Mouse (Mus musculus) embryonic fibroblast, embryonic 13.5 days (primary cell): ENCODE measurements around the gene Trim33. TPM values are rescaled to one million over a fixed set of nuclear protein-coding genes. Genes with fewer than 3 reads are reported as not detected.

Experiments used
- H3K27ac ChIP-seq: 2 replicates; pipeline ENCODE4 v1.5.1; 2012; ENCODE audit warnings: low read length, control low read depth, inconsistent platforms; ENCODE audit not compliant: insufficient read depth
- H3K4me1 ChIP-seq: 2 replicates; pipeline ENCODE4 v1.6.1; 2011; ENCODE audit warnings: low read length; ENCODE audit not compliant: control insufficient read depth, insufficient read depth
- H3K4me3 ChIP-seq: 2 replicates; pipeline ENCODE4 v1.5.1; 2011; ENCODE audit warnings: mild to moderate bottlenecking, control low read depth, low read length; ENCODE audit not compliant: insufficient read depth
- CTCF ChIP-seq: IDR thresholded peaks from 2 replicates; pipeline ENCODE4 v1.5.1; 2011; ENCODE audit warnings: mild to moderate bottlenecking, control low read depth, low read length, moderate library complexity, borderline replicate concordance; ENCODE audit not compliant: insufficient read depth
- POLR2A ChIP-seq: IDR thresholded peaks from 2 replicates; pipeline ENCODE4 v1.6.1; 2011; ENCODE audit warnings: low read depth, mild to moderate bottlenecking, control low read depth, low read length, moderate library complexity
- polyA plus RNA-seq: library from polyadenylated mRNA; stranded (reverse); fragments of >200 nt; gene quantifications from 2 replicates; pipeline ENCODE4 v1.2.4, GENCODE M21; 2011; ENCODE audit warnings: low read depth; ENCODE audit not compliant: missing spikeins, insufficient read length

Gene Trim33
- polyA plus RNA-seq, 1 experiment, result 47.5 TPM

DNA sequence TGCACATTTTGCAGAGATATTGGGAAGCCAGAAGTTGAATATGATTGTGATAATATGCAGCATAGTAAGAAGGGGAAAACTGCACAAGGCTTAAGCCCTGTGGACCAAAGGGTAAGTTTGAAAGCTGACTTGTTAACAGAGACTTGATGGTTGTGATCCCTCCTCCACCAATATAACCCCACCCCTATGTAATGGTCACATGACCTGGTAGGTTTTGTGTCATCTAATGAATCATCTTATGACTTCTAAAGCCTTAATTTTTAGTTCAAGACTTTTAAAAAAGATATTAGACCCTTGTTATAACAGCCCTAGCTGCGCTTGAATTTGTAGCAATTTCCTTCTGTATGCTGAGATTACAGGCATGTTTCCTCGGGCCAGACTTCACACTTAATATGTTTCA lies 67.6 kb downstream of the Trim33 start:
- no peak for TF ChIP-seq CTCF
- no peak for TF ChIP-seq POLR2A
- no peak overlapping the region for H3K4me3 ChIP-seq
- no peaks in the 10 kb centered on the region for H3K4me1 ChIP-seq
- H3K27ac ChIP-seq, result no peak overlapping the region

DNA sequence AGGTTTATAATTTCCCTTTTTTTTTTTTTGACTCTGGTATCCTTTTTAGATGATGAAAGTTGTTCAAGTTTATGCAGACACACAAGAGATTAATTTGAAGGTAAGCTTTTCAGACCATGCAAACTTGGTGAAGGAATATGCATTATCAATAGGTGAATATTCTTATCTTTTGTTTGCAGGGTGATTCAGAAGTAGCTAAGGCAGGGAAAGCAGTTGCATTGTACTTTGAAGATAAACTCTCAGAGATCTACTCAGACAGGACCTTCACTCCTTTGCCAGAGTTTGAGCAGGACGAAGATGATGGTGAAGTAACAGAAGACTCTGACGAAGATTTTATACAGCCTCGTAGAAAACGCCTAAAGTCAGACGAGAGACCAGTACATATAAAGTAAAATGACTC lies 74.4 kb downstream of the Trim33 start:
- no peak for TF ChIP-seq CTCF
- TF ChIP-seq POLR2A, result no peak
- no peaks in the 10 kb centered on the region for H3K4me1 ChIP-seq
- no peak overlapping the region for H3K4me3 ChIP-seq
- no peak overlapping the region for H3K27ac ChIP-seq

DNA sequence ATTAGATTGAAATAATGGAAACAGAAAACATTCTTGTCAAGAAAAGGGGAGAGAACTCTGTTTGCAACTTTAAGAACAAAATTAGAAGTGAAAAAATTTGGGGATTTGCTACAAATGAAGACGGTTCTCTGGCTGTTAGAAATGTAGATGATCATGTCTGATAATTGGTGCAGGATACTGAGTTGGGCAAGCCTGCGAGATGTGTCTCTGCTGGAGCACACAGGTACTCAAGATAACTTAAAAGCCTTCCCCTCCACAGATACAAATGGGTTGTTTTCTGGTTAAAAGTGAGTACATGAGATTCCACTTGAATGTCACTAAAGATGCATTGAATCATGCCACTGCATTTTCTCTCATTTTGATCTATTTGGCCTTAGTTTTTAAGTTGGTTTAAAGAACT lies 74.9 kb downstream of the Trim33 start:
- Histone ChIP-seq H3K4me1 (no peaks in the 10 kb centered on the region), H3K27ac (no peak overlapping the region), H3K4me3 (no peak overlapping the region)
- TF ChIP-seq CTCF (no peak), POLR2A (no peak)

DNA sequence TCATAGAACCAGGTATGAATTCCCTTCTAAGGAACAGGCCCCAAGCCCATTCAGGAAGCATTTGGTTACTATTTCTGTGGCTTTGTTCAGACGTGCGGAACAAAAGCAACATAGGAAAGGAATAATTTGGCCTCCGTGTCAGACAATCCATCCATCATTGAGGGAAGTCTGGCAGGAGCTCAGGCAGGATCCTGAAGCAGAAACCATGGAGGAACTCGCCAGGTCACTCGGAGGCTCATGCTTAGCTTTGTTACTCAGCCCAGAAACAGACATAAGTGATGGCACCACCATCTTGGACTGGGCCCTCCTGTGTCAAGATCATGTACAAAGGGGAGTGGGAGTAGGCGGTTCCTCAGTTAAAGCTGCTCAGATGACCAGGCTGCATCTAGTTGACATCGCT lies 82.1 kb downstream of the Trim33 start:
- TF ChIP-seq CTCF (no peak), POLR2A (no peak)
- Histone ChIP-seq H3K27ac (no peak overlapping the region), H3K4me1 (no peaks in the 10 kb centered on the region), H3K4me3 (no peak overlapping the region)

DNA sequence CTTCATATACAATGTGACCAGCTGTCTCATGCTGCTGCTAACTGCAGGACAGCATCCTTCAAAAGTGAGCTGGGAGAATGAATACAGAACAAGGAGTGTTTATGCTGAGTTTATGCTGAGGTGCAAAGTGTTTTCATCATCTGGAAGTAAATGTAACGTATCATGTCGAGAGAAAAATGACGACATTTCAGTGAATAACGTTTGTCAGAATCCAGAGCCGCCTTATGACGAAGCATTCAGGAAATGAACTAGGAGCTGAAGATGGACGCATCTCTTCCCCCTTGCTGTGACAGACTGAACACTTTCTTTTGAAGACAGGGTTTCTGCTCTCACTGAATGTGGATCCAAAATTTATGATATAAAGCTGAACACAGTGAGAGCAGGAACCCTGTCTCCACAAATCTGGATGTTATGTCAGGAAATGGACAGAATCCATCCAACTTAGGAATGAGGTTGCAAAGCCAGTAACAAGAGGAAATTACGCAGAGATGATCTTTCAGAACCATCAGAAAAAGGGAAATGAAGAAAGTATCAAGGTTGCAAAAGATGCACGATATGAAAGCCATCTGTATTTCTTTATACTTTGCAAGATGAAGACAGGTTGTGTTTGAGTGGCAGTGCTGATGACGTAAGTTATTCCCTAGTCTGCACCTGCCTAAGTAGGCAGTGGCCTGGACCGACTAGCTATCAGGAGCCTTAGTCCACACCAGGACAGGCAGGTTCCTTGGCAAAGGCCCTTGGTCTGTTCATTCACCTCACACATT lies 85.3 kb downstream of the Trim33 start:
- peaks cover 3% of the 10 kb centered on the region; the same call in 1 of the 2 replicates for H3K4me1 ChIP-seq
- no peak overlapping the region for H3K27ac ChIP-seq
- no peak for TF ChIP-seq POLR2A
- no peak for TF ChIP-seq CTCF
- H3K4me3 ChIP-seq, result no peak overlapping the region

DNA sequence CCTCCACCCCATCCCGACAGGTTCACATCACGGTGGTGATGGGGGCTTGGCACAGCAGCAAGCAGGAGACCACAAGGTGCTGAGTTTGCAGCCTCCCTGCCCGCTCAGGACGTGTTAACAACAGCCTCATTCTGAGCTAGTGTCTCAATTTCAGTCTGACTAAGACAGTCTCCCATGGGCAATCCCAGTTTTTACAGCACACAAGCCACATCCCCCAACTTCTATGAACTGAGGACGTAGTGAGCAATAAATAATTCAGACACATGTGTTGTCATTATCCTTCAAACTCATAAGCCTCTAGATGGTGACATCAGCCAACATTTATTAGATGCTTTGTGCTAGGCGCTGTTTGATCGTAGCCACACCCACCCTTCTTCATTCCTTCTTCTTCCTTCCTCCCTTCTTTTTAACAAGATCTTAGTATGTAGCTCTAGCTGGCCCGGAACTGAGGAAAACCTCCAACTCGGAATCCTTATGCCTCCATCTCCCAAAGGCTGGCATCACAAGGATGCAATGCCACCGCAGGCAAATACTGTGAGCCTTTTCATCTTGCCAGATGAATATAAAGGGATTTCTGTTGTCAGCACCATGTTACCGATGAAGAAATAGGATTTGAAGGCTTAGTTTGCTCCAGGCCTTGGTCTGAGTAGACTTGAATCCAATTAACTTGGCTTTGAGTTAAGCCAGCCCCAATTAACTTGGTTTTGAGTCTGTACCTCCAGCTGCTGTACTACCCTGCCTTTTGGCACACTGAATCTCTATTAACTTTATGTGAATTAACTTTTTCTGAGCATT lies 88.3 kb downstream of the Trim33 start:
- no peak overlapping the region for H3K27ac ChIP-seq
- peaks cover 3% of the 10 kb centered on the region; the same call in 1 of the 2 replicates for H3K4me1 ChIP-seq
- H3K4me3 ChIP-seq, result no peak overlapping the region
- no peak for TF ChIP-seq CTCF
- no peak for TF ChIP-seq POLR2A

DNA sequence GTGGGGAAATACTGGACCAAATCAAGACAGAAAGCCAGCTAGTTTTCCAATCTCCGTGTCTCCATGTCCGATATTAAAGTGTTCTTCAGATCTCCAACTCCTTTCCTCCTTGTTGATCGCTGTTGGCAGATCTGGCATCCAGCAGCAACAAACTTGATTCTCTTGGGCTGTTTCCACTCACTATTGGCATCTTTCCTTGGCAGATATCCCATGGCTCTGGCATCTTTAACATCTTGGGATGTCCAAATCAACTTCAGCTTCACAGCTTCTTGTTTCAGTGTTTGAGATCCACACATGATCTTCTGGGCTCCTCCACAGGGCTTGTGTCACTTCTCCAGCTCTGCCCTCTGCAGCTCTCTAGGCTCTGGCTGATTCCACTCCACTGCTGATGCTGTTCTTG lies 89.6 kb downstream of the Trim33 start:
- TF ChIP-seq POLR2A (no peak), CTCF (no peak)
- H3K4me3 ChIP-seq, result no peak overlapping the region
- H3K4me1 ChIP-seq, result peaks cover 3% of the 10 kb centered on the region; the same call in 1 of the 2 replicates
- no peak overlapping the region for H3K27ac ChIP-seq

DNA sequence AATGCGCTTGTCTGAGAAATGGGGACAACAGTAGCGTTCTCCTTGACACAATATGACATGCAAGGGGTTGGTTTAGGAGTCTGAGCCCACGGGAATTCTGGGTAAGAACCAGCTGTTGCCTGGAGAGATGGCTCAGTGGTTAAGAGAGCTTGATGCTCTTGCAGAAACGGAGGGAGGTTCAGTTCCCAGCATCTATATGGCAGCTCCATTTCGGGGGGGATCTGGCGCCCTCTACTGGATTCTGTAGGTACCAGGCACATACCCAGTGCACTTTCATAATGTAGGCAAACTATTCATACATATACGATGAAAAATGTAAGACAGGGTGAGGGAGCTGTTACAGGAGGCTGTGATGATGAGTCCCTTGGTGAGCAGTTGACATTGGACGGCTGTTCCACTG lies 94.9 kb downstream of the Trim33 start:
- Histone ChIP-seq H3K4me3 (no peak overlapping the region), H3K4me1 (no peaks in the 10 kb centered on the region), H3K27ac (no peak overlapping the region)
- no peak for TF ChIP-seq POLR2A
- 0 out of 2 replicates have a peak, but pooled peaks have one; percentile 4 for TF ChIP-seq CTCF

DNA sequence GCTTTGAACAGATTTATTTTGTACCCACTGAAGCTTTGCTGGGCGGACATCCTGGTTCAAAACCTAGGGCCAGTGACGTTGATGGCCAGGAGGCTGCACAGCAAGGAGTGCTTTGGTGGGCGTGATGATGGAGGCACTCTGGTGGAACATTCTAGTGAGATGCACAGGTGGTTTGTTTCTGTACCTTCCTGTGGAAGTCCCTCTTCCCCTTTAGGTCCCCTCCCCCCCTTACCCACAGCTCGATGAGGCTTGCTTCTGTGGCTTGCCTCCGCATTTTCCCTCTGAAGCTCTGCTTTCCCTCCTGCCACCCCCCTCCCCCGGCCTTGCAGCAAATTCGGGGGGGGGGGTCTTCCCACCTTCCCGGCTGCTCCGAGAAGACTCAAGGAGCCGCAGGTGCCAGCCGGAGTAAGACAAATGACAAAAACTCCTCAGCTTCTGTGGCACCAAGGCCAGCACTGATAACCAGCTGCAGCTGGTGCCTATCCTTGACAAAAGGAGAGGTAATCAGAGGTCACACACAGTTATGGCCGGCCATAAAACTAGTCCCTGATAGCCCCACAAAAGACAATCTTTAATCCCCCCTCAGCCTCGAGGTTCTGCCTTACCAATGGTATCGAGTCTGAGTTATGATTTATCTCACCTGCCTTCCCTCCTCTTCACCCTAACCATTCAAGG lies 96.2 kb downstream of the Trim33 start:
- TF ChIP-seq POLR2A (no peak), CTCF (no peak)

DNA sequence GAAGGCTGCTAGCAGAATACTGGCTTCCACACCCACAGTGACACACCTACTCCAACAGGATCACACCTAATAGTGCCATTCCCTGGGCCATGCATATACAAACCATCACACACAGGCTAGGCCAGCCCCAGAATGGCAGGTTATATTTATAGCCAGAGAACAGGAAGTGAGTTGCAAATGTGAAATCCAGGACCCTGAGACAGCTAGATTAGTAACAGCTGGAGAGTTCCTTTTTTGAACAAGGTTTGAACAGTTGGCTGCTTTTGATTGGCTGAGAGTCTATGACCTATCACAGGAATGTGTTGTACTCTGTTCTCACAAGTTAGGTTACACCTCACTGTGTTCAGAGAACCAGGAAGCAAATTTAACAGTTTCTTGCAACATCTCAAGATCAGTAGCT lies 98.9 kb downstream of the Trim33 start:
- Histone ChIP-seq H3K27ac (no peak overlapping the region), H3K4me1 (no peaks in the 10 kb centered on the region), H3K4me3 (no peak overlapping the region)
- TF ChIP-seq POLR2A (no peak), CTCF (no peak)

More for the DNA sequence above, 96.2 kb downstream of the Trim33 start:
- H3K4me1 ChIP-seq, result no peaks in the 10 kb centered on the region
- no peak overlapping the region for H3K4me3 ChIP-seq
- no peak overlapping the region for H3K27ac ChIP-seq
